Mouse (Mus musculus) bone marrow macrophage, adult 2 months (primary cell): ENCODE data around the gene Alg6.

Experiments used
- CTCF ChIP-seq: IDR thresholded peaks from 2 replicates; pipeline ENCODE4 v1.5.1; 2012; ENCODE audit warnings: low read depth, mild to moderate bottlenecking, low read length, moderate library complexity
- POLR2A ChIP-seq: IDR thresholded peaks from 2 replicates; pipeline ENCODE4 v1.6.1; 2012; ENCODE audit warnings: mild to moderate bottlenecking, low read depth, low read length, borderline replicate concordance

DNA sequence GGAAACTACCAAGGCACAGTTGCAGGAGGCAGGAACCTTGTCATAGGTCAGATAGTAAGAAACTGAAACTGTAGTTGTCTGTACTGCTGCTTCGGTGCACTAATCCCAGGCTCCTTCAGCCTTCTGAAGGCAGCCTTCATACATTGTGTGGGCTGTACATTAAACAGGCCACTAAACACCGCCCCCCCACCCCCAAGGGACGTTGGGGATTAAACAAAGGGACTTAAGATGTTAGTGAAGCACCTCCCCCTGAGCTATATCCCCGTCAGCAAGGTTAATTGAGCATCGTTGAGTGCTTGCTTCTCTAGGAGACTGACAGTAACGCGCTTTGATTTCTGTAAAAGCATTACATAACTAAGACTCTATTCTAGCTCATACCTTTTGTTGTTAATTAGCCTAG lies 24.4 kb downstream of the Alg6 start:
- TF ChIP-seq CTCF (no peak), POLR2A (no peak)
